In the genomic region with DNA sequence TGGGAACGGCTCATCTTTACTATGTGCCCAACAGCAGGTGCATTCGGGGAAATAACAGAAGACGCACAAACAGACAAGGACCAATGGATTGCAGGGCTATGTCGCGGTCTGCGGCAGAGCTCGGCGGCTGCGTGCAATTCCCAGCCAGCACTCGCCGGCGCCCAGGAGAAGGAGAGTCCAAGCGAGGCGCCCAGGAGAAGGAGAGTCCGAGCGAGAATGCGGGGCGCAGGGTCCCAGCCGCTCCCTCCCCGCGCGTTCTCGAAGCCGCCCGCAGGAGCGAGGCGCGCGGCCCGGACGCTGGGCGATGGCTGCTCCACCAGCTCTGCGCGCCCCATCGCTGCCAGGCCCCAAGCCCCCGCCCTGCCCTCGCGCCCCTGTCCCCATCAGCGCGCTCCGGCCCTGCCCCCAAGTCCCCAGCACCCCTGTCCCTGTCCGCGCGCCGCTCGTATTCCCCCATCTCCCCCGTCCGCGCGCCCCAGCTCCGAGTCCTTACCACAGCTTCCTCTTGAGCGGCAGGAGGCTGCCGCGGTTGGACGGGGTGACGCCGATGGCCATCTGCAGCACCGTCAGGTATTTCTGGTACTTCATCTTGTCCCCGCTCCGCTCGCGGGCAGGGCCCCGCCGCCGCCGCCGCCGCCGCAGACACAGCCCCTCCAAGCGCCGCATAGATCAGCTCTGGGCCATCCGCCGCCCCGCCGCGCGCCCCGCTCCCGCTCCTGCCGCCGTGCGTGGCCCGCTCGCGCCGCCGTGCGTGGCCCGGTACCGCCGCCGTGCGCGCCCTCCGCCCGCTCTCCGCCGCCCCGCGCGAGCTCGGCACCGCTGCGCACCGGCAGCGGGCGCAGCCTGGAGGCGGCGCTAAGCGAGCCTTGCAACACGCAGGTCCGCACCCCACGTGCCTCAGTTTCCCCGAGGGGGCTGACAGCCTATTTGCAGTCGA, we compare ENCODE assay signal across 8 mouse cellular contexts. TPM values are rescaled to one million over a fixed set of nuclear protein-coding genes. Genes with fewer than 3 reads are reported as not detected.
DNase-seq lines count a peak whose midpoint lies in the region; ATAC-seq and TF ChIP-seq lines count a peak whose summit lies in the region.

Gene Tjp1, minus strand, starts transcription at position 711 of the 937 bp plus-strand sequence.

- no peak within 1 kb of the TSS for H3K9ac ChIP-seq in liver, embryonic 11.5 days (ENCODE audit: low read depth, low read length)
- H3K9ac ChIP-seq in hindbrain, embryonic 15.5 days, result peak within 1 kb of the TSS; percentile 78
- peak within 1 kb of the TSS; percentile 53 for H3K9ac ChIP-seq in limb, embryonic 14.5 days (ENCODE audit: low read depth, low read length, severe bottlenecking)
- peak within 1 kb of the TSS; percentile 75 for H3K9ac ChIP-seq in neural tube, embryonic 15.5 days (replicated peaks)

- H3K36me3 ChIP-seq in liver, embryonic 11.5 days (ENCODE audit: control insufficient read depth, insufficient read depth, low read length), result no peaks in the 10 kb centered on the region
- no peaks in the 10 kb centered on the region for H3K36me3 ChIP-seq in hindbrain, embryonic 15.5 days
- no peaks in the 10 kb centered on the region for H3K36me3 ChIP-seq in limb, embryonic 14.5 days (ENCODE audit: control insufficient read depth, insufficient read depth, low read length)
- H3K36me3 ChIP-seq in neural tube, embryonic 15.5 days, result no peaks in the 10 kb centered on the region

- peak within 1 kb of the TSS; percentile 59 for H3K4me3 ChIP-seq in liver, embryonic 11.5 days (ENCODE audit: low read depth, low read length)
- peak within 1 kb of the TSS; percentile 92 for H3K4me3 ChIP-seq in hindbrain, embryonic 15.5 days
- peak within 1 kb of the TSS; percentile 63 for H3K4me3 ChIP-seq in limb, embryonic 14.5 days (replicated peaks; ENCODE audit: low read length)
- H3K4me3 ChIP-seq in neural tube, embryonic 15.5 days (replicated peaks), result peak within 1 kb of the TSS; percentile 66

- WGBS in liver, embryonic 11.5 days, result 1% methylated on average over 108 of the region's 115 CpGs
- WGBS in hindbrain, embryonic 15.5 days, result under 1% methylated on average over 107 of the region's 115 CpGs
- under 1% methylated on average over 92 of the region's 115 CpGs for WGBS in limb, embryonic 14.5 days
- under 1% methylated on average over 103 of the region's 115 CpGs for WGBS in neural tube, embryonic 15.5 days

- no peak for ATAC-seq in liver, embryonic 11.5 days (replicated peaks; ENCODE audit: low FRiP score)
- peak; percentile 89 for ATAC-seq in hindbrain, embryonic 15.5 days (ENCODE audit: low FRiP score, low read depth)
- peak; percentile 53; the same call in 1 of the 2 replicates for ATAC-seq in limb, embryonic 14.5 days (ENCODE audit: low FRiP score, low read depth)
- ATAC-seq in neural tube, embryonic 15.5 days (ENCODE audit: low FRiP score), result peak; percentile 91

- no peak within 1 kb of the TSS for H3K27ac ChIP-seq in liver, embryonic 11.5 days (ENCODE audit: low read depth, low read length)
- H3K27ac ChIP-seq in hindbrain, embryonic 15.5 days (replicated peaks), result peak within 1 kb of the TSS; percentile 94
- no peak within 1 kb of the TSS for H3K27ac ChIP-seq in limb, embryonic 14.5 days (replicated peaks; ENCODE audit: low read depth, low read length)
- peak within 1 kb of the TSS; percentile 90 for H3K27ac ChIP-seq in neural tube, embryonic 15.5 days (replicated peaks)

- no peak for TF ChIP-seq POLR2A in limb, embryonic 14.5 days (IDR thresholded peaks at IDR 0.05; ENCODE audit: borderline replicate concordance, extremely low read depth, insufficient read depth, insufficient read length)

- no peaks in the 10 kb centered on the region for H3K9me3 ChIP-seq in liver, embryonic 11.5 days (ENCODE audit: control insufficient read depth, low read length)
- H3K9me3 ChIP-seq in hindbrain, embryonic 15.5 days, result no peaks in the 10 kb centered on the region
- no peaks in the 10 kb centered on the region for H3K9me3 ChIP-seq in limb, embryonic 14.5 days (ENCODE audit: control insufficient read depth, low read length)
- H3K9me3 ChIP-seq in neural tube, embryonic 15.5 days (replicated peaks), result no peaks in the 10 kb centered on the region

- peak within 1 kb of the TSS; percentile 80 for H3K4me2 ChIP-seq in liver, embryonic 11.5 days
- peak within 1 kb of the TSS; percentile 69 for H3K4me2 ChIP-seq in hindbrain, embryonic 15.5 days
- peak within 1 kb of the TSS; percentile 98 for H3K4me2 ChIP-seq in limb, embryonic 14.5 days (replicated peaks; ENCODE audit: low read depth, low read length, severe bottlenecking)
- peak within 1 kb of the TSS; percentile 77 for H3K4me2 ChIP-seq in neural tube, embryonic 15.5 days

- H3K4me1 ChIP-seq in liver, embryonic 11.5 days (replicated peaks; ENCODE audit: control insufficient read depth, insufficient read depth, low read length), result no peaks in the 10 kb centered on the region
- H3K4me1 ChIP-seq in hindbrain, embryonic 15.5 days (replicated peaks), result peaks cover 25% of the 10 kb centered on the region
- H3K4me1 ChIP-seq in limb, embryonic 14.5 days (ENCODE audit: control insufficient read depth, insufficient read depth, low read length), result no peaks in the 10 kb centered on the region
- peaks cover 26% of the 10 kb centered on the region for H3K4me1 ChIP-seq in neural tube, embryonic 15.5 days

- peaks cover 36% of the 10 kb centered on the region for H3K27me3 ChIP-seq in liver, embryonic 11.5 days (replicated peaks; ENCODE audit: control insufficient read depth, insufficient read depth, low read length)
- H3K27me3 ChIP-seq in hindbrain, embryonic 15.5 days, result peaks cover 20% of the 10 kb centered on the region; the same call in 1 of the 2 replicates
- H3K27me3 ChIP-seq in limb, embryonic 14.5 days (ENCODE audit: control insufficient read depth, insufficient read depth, low read length), result peaks cover 34% of the 10 kb centered on the region
- peaks cover 22% of the 10 kb centered on the region for H3K27me3 ChIP-seq in neural tube, embryonic 15.5 days (replicated peaks)

- DNase-seq in liver, embryonic 11.5 days (ENCODE audit: low spot score), result peak; percentile 37
- no peak for DNase-seq in liver
- peak; percentile 47 to 63 for DNase-seq in cerebellum, postnatal 36 days
- no peak for DNase-seq in gastrocnemius, adult 8-10 months (ENCODE audit: low spot score in 2 of 2)
- no peak for DNase-seq in limb, embryonic 14.5 days (ENCODE audit: low spot score)
- DNase-seq in urinary bladder, postnatal 36 days (ENCODE audit: low spot score in 2 of 2), result no peak

RNA-seq across cellular contexts. Expression of gene Tjp1, which starts in this region (rescaled TPM):
- polyA plus RNA-seq in liver, embryonic 11.5 days (2014; fragmentation: Nextera tagmentation; extraction: Ambion mirVana), result 14.4 and 15.0 TPM in 2 replicates
- 10 to 100 TPM; 16.4 to 20.4 (median 18.6) TPM for total RNA-seq in gastrocnemius, adult 8-10 months (2022)
- polyA plus RNA-seq in hindbrain, embryonic 15.5 days (2015; fragmentation: Nextera tagmentation; extraction: Ambion mirVana), result 26.8 and 33.5 TPM in 2 replicates
- 34.1 and 37.2 TPM in 2 replicates for polyA plus RNA-seq in limb, embryonic 14.5 days (2012; rRNA removed)
- polyA plus RNA-seq in limb, embryonic 14.5 days (2014; fragmentation: Nextera tagmentation; extraction: Ambion mirVana), result 17.9 TPM in 2 replicates
- 26.3 and 29.7 TPM in 2 replicates for polyA plus RNA-seq in neural tube, embryonic 15.5 days (2015; fragmentation: Nextera tagmentation; extraction: Ambion mirVana)

Comparison
In these comparisons a context has a peak if more than half of its experiments do, and no peak if none do; other contexts are left out.
1. DNase-seq: peak in liver, embryonic 11.5 days (single experiment) and cerebellum, postnatal 36 days (2 of 2); none in liver (single experiment), gastrocnemius, adult 8-10 months (0 of 2), limb, embryonic 14.5 days (single experiment) and urinary bladder, postnatal 36 days (0 of 2).
2. H3K27ac ChIP-seq: peak in hindbrain, embryonic 15.5 days (single experiment) and neural tube, embryonic 15.5 days (single experiment); none in liver, embryonic 11.5 days (single experiment) and limb, embryonic 14.5 days (single experiment).
3. Peak in every context shown above with its lines, with median percentiles within 50 percentile points of each other: H3K4me2 ChIP-seq and H3K4me3 ChIP-seq.